In the genomic region with DNA sequence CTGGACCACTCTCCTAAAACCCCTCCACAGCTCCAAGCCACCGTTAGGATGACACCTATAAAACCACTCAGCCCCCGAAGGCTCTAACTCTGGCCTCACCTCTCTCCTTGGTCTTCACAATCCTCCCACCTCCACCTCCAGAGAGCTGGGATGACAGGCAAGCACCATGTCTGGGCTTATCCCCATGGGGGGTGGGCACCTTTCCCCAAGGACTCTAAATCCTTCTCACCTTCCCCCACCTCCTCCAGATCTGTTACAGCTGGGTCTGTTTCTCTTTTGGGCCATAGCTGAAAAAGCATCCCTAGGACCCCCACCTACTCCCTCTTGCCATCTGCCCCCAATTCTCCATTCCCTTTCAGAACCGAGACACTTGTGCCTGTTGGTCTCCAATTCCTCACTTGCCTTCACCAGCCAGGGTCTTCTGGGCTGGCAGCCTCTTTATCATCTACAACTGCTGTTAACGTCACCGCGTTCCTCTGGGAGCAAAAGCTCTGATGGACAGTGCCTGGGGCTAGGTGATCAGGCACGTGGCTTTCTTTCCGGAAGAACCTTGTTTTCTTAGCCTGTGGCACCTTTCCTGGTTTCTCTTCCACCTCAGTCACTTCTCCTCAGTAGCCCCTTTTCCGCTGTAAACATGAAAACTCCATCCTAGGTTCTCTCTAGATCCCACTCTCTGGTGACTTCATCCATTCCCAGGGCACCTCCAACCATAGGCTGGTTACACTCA, we compare ENCODE assay signal across 1 mouse cellular context.
TF ChIP-seq lines count a peak whose summit lies in the region.

No protein-coding gene starts in this region.

TF ChIP-seq in ES-E14, 5 proteins besides CTCF, POLR2A, EP300 and RAD21:
- TF ChIP-seq MAFK (IDR thresholded peaks at IDR 0.05; ENCODE audit: insufficient read depth, low read depth, low read length) = no peak
- TF ChIP-seq CHD2 (IDR thresholded peaks at IDR 0.05; ENCODE audit: low read depth, low read length) = no peak
- TF ChIP-seq ZNF384 (IDR thresholded peaks at IDR 0.05; ENCODE audit: low read depth, low read length) = no peak
- TF ChIP-seq ZC3H11A (IDR thresholded peaks at IDR 0.05; ENCODE audit: borderline replicate concordance, low read depth, low read length) = no peak
- TF ChIP-seq HCFC1 (IDR thresholded peaks at IDR 0.05; ENCODE audit: borderline replicate concordance, insufficient read depth, low read length) = no peak
